Comparison of ENCODE assay signal across 8 mouse cellular contexts in genomic region chr16:43362651-43363300, GRCm38 (mm10).
DNase-seq lines count a peak whose midpoint lies in the region; ATAC-seq and TF ChIP-seq lines count a peak whose summit lies in the region.

No protein-coding gene starts in this region.

- WGBS in midbrain, embryonic 14.5 days, result 84% methylated on average over 9 of the region's 9 CpGs
- 81% methylated on average over 9 of the region's 9 CpGs for WGBS in midbrain, embryonic 16.5 days
- WGBS in kidney, adult 2 months, result 12% methylated on average over 9 of the region's 9 CpGs

- no peaks in the 10 kb centered on the region for H3K36me3 ChIP-seq in midbrain, embryonic 14.5 days (ENCODE audit: control insufficient read depth, insufficient read depth, low read length)
- H3K36me3 ChIP-seq in midbrain, embryonic 16.5 days (ENCODE audit: control insufficient read depth, insufficient read depth, low read length), result no peaks in the 10 kb centered on the region
- no peaks in the 10 kb centered on the region; the same call in 1 of the 2 replicates for H3K36me3 ChIP-seq in kidney, adult 2 months (ENCODE audit: control insufficient read depth, insufficient read depth, low read length)

- DNase-seq in midbrain, embryonic 14.5 days, result no peak
- peak; percentile 93 to 94 for DNase-seq in heart, adult 18-20 months
- peak; percentile 93 for DNase-seq in kidney, adult 2 months
- peak; percentile 87 for DNase-seq in lung, postnatal 10 days
- DNase-seq in testis, postnatal 14 days (ENCODE audit: low spot score), result peak; percentile 60
- no peak for DNase-seq in c-Kit-positive CD71-positive TER-119-positive erythroid progenitor cells, embryonic 14.5 days (ENCODE audit: low spot score)

- H3K9ac ChIP-seq in midbrain, embryonic 14.5 days (replicated peaks; ENCODE audit: low read length), result no peak overlapping the region
- no peak overlapping the region for H3K9ac ChIP-seq in midbrain, embryonic 16.5 days (ENCODE audit: low read depth, low read length)

- no peak overlapping the region for H3K27ac ChIP-seq in midbrain, embryonic 14.5 days (replicated peaks; ENCODE audit: low read depth, low read length)
- no peak overlapping the region for H3K27ac ChIP-seq in midbrain, embryonic 16.5 days (ENCODE audit: low read length)
- peak overlapping the region; percentile 100 for H3K27ac ChIP-seq in brown adipose tissue, adult 24 weeks (replicated peaks; ENCODE audit: low read depth, low read length)
- H3K27ac ChIP-seq in kidney, adult 2 months (ENCODE audit: insufficient read depth, low read depth, low read length), result peak overlapping the region; percentile 90

- ATAC-seq in midbrain, embryonic 14.5 days (ENCODE audit: low FRiP score, low TSS enrichment), result peak; percentile 53; the same call in 1 of the 2 replicates
- no peak for ATAC-seq in midbrain, embryonic 16.5 days

- no peaks in the 10 kb centered on the region for H3K9me3 ChIP-seq in midbrain, embryonic 14.5 days (ENCODE audit: control insufficient read depth, low read length)
- H3K9me3 ChIP-seq in midbrain, embryonic 16.5 days (replicated peaks; ENCODE audit: control insufficient read depth, low read length, poor library complexity, severe bottlenecking), result no peaks in the 10 kb centered on the region

- no peak overlapping the region for H3K4me3 ChIP-seq in midbrain, embryonic 14.5 days (replicated peaks; ENCODE audit: low read depth, low read length)
- H3K4me3 ChIP-seq in midbrain, embryonic 16.5 days (ENCODE audit: low read depth, low read length), result no peak overlapping the region
- H3K4me3 ChIP-seq in brown adipose tissue, adult 24 weeks (ENCODE audit: insufficient read depth, low read depth, low read length), result peak overlapping the region; percentile 70
- peak overlapping the region; percentile 35 for H3K4me3 ChIP-seq in kidney, adult 2 months (ENCODE audit: insufficient read depth, low read depth, low read length)

- TF ChIP-seq CTCF in kidney, adult 2 months (conservative IDR thresholded peaks at IDR 0.05; ENCODE audit: insufficient read depth, insufficient read length, low read depth, low read length), result no peak

- no peak overlapping the region for H3K4me2 ChIP-seq in midbrain, embryonic 14.5 days (ENCODE audit: low read length)
- H3K4me2 ChIP-seq in midbrain, embryonic 16.5 days (ENCODE audit: low read length), result no peak overlapping the region

- no peak for TF ChIP-seq POLR2A in kidney, adult 2 months (IDR thresholded peaks at IDR 0.05; ENCODE audit: low read depth, low read length)

- H3K4me1 ChIP-seq in midbrain, embryonic 14.5 days (ENCODE audit: control insufficient read depth, insufficient read depth, low read length), result 0 out of 2 replicates have a peak, but pooled peaks cover 4% of the 10 kb centered on the region
- peaks cover 7% of the 10 kb centered on the region; the same call in 1 of the 2 replicates for H3K4me1 ChIP-seq in midbrain, embryonic 16.5 days (ENCODE audit: control insufficient read depth, insufficient read depth, low read length)
- H3K4me1 ChIP-seq in brown adipose tissue, adult 24 weeks (ENCODE audit: control insufficient read depth, insufficient read depth, insufficient read length, low read length), result peaks cover 19% of the 10 kb centered on the region
- H3K4me1 ChIP-seq in kidney, adult 2 months (ENCODE audit: control insufficient read depth, insufficient read depth, low read length), result peaks cover 35% of the 10 kb centered on the region

- H3K27me3 ChIP-seq in midbrain, embryonic 14.5 days (ENCODE audit: control insufficient read depth, insufficient read depth, low read length), result no peaks in the 10 kb centered on the region
- no peaks in the 10 kb centered on the region for H3K27me3 ChIP-seq in midbrain, embryonic 16.5 days (ENCODE audit: control insufficient read depth, insufficient read depth, low read depth, low read length)
- H3K27me3 ChIP-seq in kidney, adult 2 months (replicated peaks; ENCODE audit: control insufficient read depth, insufficient read depth, low read length), result no peaks in the 10 kb centered on the region

Comparison
In these comparisons a context has a peak if more than half of its experiments do, and no peak if none do; other contexts are left out.
1. DNase-seq: peak in heart, adult 18-20 months (2 of 2), kidney, adult 2 months (single experiment), lung, postnatal 10 days (single experiment) and testis, postnatal 14 days (single experiment); none in midbrain, embryonic 14.5 days (single experiment) and c-Kit-positive CD71-positive TER-119-positive erythroid progenitor cells, embryonic 14.5 days (single experiment).
2. H3K27ac ChIP-seq: peak in brown adipose tissue, adult 24 weeks (single experiment) and kidney, adult 2 months (single experiment); none in midbrain, embryonic 14.5 days (single experiment) and midbrain, embryonic 16.5 days (single experiment).
3. H3K4me3 ChIP-seq: peak in brown adipose tissue, adult 24 weeks (single experiment) and kidney, adult 2 months (single experiment); none in midbrain, embryonic 14.5 days (single experiment) and midbrain, embryonic 16.5 days (single experiment).